Mouse (Mus musculus) mouse embryonic stem cell (cell line): ENCODE data around the gene Dyrk3.

Experiments
- in situ Hi-C, 2 experiments: fragments of 300-500 bp; cut with MboI; formaldehyde crosslinking; loops; 1 replicate in 1 of 2; 3 replicates in 1 of 2; pipeline ENCODE4 v1.14.3; 2019 to 2020; ENCODE audit warnings: low sequenced_read_pairs in 2 of 2, low pct_unique_long_range_greater_than_20kb in 1 of 2, mixed read lengths in 1 of 2; ENCODE audit not compliant: unreplicated experiment in 1 of 2

Gene Dyrk3

DNA sequence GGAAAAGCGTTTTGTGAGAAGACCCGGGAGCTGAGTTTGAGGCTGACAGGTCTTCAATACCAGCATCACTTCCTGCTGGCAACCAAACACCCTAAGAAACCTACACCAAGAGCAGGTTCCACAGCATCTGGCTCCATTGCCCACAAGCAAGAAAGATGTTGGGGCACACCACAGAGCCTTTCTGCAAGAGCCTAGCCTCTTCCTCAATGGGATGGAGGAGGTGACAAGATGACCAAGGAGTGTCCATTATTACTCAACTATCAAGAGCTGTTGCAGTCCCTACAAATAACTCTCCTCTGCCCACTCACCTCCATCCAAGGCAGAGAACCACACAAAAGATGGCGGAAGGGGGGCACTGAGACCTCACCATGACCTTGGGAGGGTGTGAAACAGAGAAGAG is 46.0 kb downstream of the Dyrk3 start:
- in situ Hi-C loops: no loop called here

- in situ Hi-C loops: no loop called here
These were observed 46.7 kb downstream of the Dyrk3 start for GRCm38 (mm10) chr1:131091481-131091880.

DNA sequence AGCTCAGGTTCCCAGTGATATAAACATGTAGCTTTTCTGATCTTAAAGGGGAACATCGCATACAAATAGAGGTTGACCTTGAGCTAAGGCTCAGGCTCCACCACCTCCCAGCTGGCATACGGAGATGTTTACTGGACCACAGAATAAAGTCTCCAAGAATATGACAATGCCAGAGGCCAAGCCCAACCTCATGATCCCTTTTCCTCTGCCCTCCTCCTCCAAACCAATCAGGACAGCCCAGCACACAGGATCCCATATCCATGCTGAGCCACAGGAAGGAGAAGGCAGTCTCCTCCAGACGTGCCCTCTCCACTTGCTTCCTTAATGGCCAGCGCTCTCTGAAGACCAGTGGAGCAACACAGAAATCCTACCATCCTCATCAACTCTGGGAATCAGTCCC is 47.3 kb downstream of the Dyrk3 start:
- in situ Hi-C loops: no loop called here

DNA sequence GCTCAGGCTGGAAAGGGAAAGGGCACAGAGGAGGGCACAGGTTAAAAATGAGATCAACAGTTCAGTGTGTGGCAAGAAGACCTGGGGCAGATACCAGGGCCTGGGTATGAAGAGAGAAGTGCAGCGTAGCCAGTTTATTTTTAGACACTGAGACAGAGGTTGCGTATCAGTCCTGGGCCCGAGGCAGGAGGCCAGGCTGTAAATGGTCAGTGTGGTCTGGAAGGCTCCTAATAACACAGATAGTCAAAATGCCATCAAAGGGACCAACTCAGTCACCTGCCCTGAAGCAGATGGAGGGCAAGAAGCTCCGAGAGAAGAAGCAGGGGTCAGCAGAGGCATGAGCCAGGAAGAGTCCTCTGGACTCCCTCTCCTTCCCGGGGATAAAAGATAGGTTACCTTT is 47.9 kb downstream of the Dyrk3 start:
- in situ Hi-C loops: no loop called here

DNA sequence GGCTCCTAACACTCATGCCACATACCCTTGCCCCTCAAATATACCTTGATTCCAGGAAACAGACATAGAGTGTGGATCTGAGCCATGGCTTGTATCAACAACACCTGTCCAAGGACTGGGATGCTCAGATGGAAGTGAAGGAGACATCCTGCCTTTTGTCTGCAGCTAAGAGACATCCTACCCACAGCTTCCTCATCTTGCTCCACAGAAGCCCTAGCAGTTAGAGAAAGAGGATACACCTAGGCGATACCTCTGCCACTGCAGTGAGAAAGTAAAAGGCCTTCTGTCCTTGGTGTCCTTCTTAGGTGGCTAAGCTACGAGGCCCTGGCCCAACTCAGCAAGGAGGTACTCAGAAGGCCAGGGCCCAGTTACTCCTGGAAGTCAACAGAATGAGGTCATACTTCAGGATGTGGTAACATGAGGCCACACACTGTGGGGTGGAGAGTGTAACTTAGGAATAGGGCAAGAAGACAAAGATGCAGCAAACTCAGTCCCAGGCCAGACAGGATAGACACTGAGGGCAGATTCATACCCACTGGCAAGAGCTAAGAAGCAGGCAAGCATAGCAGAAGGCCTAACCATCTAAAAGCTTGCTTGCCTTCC is 48.5 kb downstream of the Dyrk3 start:
- in situ Hi-C loops: no loop called here

DNA sequence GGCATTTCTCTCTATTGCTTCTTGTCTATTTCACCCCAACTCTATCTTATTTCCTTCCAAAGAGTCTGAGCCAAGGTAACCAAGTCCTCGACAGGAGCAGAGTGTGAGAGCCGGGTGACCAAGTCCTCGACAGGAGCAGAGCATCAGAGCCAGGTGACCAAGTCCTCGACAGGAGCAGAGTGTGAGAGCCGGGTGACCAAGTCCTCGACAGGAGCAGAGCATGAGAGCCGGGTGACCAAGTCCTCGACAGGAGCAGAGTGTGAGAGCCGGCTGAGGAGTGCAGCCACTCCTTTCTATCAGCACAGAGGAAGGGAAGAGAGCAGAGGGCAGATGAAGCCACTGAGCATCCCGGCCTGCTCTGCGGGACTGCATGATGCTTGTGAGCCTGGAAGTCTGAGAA is 49.6 kb downstream of the Dyrk3 start:
- in situ Hi-C loops: no loop called here

- in situ Hi-C loops: no loop called here
These were observed 51.2 kb downstream of the Dyrk3 start for GRCm38 (mm10) chr1:131086907-131087306.

DNA sequence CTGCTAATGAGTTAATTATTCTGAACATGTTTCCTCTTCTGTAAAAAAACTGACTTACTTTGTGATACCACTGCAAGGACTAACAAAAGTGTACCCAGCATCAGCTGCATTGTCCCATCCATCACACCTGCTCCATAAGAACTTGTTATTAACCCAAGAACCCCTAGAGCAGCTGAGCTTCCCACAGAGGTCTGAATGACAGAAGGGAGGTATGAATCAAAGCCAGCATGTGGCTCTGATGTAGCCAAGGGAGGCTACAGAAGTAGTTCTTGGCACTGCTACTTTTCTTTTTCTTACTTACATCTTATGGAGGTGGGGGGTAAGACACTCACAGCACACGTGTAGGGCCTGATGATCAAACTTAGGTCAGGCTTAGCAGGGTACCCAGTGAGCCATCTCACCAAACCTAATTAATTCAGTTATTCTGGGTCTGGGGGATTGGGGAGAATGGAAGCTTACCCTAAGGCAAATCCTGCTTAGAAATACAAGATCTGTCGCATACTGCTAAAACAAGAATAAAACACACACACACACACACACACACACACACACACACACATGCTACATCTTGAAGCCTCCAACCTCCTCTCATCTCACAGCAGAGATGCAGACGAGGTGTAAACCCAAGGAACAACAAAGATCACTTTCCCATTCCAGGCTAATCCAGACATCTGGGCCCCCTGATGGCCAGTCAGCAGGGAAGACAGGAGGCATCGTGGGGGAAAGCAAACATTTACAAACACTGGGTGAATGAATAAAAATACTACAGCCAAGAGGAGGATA is 52.0 kb downstream of the Dyrk3 start:
- in situ Hi-C loops: no loop called here

DNA sequence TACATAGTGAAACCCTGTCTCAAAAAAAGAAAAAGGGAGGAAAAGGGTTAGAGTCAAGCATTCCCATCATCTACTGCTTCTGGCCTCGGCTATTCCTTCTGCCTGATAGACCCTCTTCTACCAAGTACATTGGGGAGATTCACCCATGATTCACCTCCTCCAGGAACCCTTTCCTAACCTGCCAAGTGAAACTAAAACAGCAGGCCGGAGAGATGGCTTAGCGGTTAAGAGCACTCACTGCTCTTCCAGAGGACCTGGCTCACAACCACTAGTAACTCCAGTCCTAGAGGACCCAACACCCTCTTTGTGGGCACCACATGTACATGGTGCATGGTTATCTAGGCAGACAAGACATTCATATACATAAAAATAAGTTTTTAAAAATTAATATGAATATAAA is 52.9 kb downstream of the Dyrk3 start:
- in situ Hi-C loops: no loop called here

- in situ Hi-C loops: no loop called here
These were observed 53.9 kb downstream of the Dyrk3 start for GRCm38 (mm10) chr1:131084289-131084688.

DNA sequence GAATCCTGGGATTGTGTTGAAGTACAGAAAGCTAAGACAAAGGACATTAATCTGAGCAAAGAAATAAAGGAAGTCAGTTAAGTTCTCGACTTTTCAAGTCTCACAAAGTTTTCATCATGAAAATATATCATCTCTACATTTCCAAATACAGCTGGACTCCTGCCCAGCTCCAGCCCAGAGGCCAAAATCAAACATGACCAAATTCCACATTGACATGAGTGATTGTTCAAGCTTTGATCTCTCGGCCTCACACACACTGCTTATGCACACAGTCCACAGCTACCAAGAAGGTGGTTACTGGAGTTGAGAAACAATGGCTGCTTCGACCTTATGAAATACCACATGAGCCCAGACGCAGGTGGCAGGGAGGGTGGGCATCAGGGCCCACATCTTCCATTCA is 54.5 kb downstream of the Dyrk3 start:
- in situ Hi-C loops: no loop called here

GRCm38 (mm10) chr1:131083122-131083521 is 55.0 kb downstream of the Dyrk3 start:
- in situ Hi-C loops: no loop called here

- in situ Hi-C loops: no loop called here
These were observed 57.5 kb downstream of the Dyrk3 start for GRCm38 (mm10) chr1:131080686-131081085.

DNA sequence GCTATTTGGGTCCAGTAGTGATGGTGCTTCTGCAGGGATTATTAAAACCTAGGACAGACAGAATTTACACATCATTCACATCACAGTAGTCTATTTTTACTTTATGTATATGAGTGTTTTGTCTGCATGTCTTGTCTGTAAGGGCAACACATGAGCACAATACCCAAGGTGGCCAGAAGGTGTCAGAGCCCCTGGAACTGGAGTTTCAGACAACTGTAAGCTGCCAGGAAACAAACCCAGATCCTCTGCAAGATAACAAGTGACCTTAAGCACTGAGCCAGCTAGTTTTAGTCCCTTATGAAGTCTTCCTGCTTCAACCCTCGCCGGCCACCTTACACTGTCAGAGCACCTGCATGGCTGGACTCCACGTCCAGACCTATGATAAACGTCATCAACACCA is 58.4 kb downstream of the Dyrk3 start:
- in situ Hi-C loops: no loop called here

GRCm38 (mm10) chr1:131078761-131079330 is 59.3 kb downstream of the Dyrk3 start:
- in situ Hi-C loops: no loop called here
